9 mouse cellular contexts compared by ENCODE assay signal in genomic region chr2:22775213-22775612, GRCm38 (mm10). TPM values are rescaled to one million over a fixed set of nuclear protein-coding genes. Genes with fewer than 3 reads are reported as not detected.
A peak's percentile ranks its signal among the peaks of the same experiment; 100 is the strongest.
DNase-seq lines count a peak whose midpoint lies in the region; ATAC-seq and TF ChIP-seq lines count a peak whose summit lies in the region.
"Had no signal": no experiment of that assay in that cellular context is flagged by ENCODE, and none has a peak within 500 bp of the region (broad histone marks: within the 10 kb centered on the region; RNA-seq: fewer than 3 reads in every experiment).

No protein-coding gene starts in this region.

- H3K4me3 ChIP-seq in heart, embryonic 10.5 days: 0 out of 2 replicates have a peak overlapping the region, but pooled peaks have one; percentile 5
- H3K4me3 ChIP-seq in liver, embryonic 12.5 days: peak overlapping the region; percentile 65
- H3K4me3 ChIP-seq in forebrain, postnatal 0 days (ENCODE audit: low read depth, low read length): no peak overlapping the region

- H3K27ac ChIP-seq in heart, embryonic 10.5 days: no peak overlapping the region
- peak overlapping the region; percentile 78 for H3K27ac ChIP-seq in liver, embryonic 12.5 days
- H3K27ac ChIP-seq in forebrain, postnatal 0 days (ENCODE audit: low read depth, low read length): no peak overlapping the region
- H3K27ac ChIP-seq: lung, embryonic 15.5 days had no signal

- ATAC-seq in liver, embryonic 12.5 days: peak; percentile 64; the same call in 1 of the 2 replicates
- no peak for ATAC-seq in forebrain, postnatal 0 days

- H3K4me2 ChIP-seq in liver, embryonic 12.5 days: peak overlapping the region; percentile 92
- no peak overlapping the region for H3K4me2 ChIP-seq in forebrain, postnatal 0 days (ENCODE audit: low read depth)

- DNase-seq in heart, embryonic 10.5 days (ENCODE audit: low spot score): no peak
- no peak for DNase-seq in heart, postnatal 36 days
- peak; percentile 24 to 38 for DNase-seq in spleen, postnatal 36 days (ENCODE audit: low spot score in 2 of 2)
- DNase-seq in spleen, postnatal 10 days (ENCODE audit: low spot score in 2 of 2): no peak
- peak; percentile 43 for DNase-seq in thymus, postnatal 4 days
- DNase-seq in forebrain, postnatal 0 days: no peak
- DNase-seq in gastrocnemius, adult 18-20 months (ENCODE audit: low spot score): no peak

- WGBS in heart, embryonic 10.5 days: 33% methylated on average over 8 of the region's 8 CpGs
- WGBS in liver, embryonic 12.5 days (ENCODE audit: insufficient replicate concordance): 14% methylated on average over 8 of the region's 8 CpGs
- WGBS in forebrain, postnatal 0 days: 54% methylated on average over 8 of the region's 8 CpGs

- TF ChIP-seq CTCF in forebrain, postnatal 0 days (IDR thresholded peaks at IDR 0.05; ENCODE audit: low read depth): no peak

- peaks cover 8% of the 10 kb centered on the region for H3K4me1 ChIP-seq in heart, embryonic 10.5 days
- H3K4me1 ChIP-seq in liver, embryonic 12.5 days: peaks cover 52% of the 10 kb centered on the region
- H3K4me1 ChIP-seq in forebrain, postnatal 0 days (ENCODE audit: insufficient read depth): no peaks in the 10 kb centered on the region

- H3K9me3 ChIP-seq in heart, embryonic 10.5 days: no peaks in the 10 kb centered on the region
- H3K9me3 ChIP-seq in liver, embryonic 12.5 days (replicated peaks): no peaks in the 10 kb centered on the region
- H3K9me3 ChIP-seq in forebrain, postnatal 0 days (ENCODE audit: low read length): no peaks in the 10 kb centered on the region
- H3K9me3 ChIP-seq: lung, embryonic 15.5 days had no signal

- intact Hi-C loops in heart, postnatal 36 days (cut with DNase I): no loop called here

- H3K9ac ChIP-seq in liver, embryonic 12.5 days: peak overlapping the region; percentile 78
- no peak overlapping the region for H3K9ac ChIP-seq in forebrain, postnatal 0 days
- H3K9ac ChIP-seq: lung, embryonic 15.5 days had no signal

- peaks cover 13% of the 10 kb centered on the region for H3K27me3 ChIP-seq in heart, embryonic 10.5 days (ENCODE audit: insufficient read depth, poor library complexity, severe bottlenecking)
- no peaks in the 10 kb centered on the region; the same call in 1 of the 2 replicates for H3K27me3 ChIP-seq in liver, embryonic 12.5 days (replicated peaks)
- H3K27me3 ChIP-seq in forebrain, postnatal 0 days (ENCODE audit: insufficient read depth, low read length): no peaks in the 10 kb centered on the region; the same call in 1 of the 2 replicates
- H3K27me3 ChIP-seq: lung, embryonic 15.5 days had no signal

- no peaks in the 10 kb centered on the region for H3K36me3 ChIP-seq in heart, embryonic 10.5 days
- H3K36me3 ChIP-seq in liver, embryonic 12.5 days: no peaks in the 10 kb centered on the region
- H3K36me3 ChIP-seq in forebrain, postnatal 0 days (ENCODE audit: insufficient read depth): no peaks in the 10 kb centered on the region
- H3K36me3 ChIP-seq: lung, embryonic 15.5 days had no signal

RNA-seq across cellular contexts. Expression of gene Apbb1ip, which starts 1.3 kb away (rescaled TPM):
- 0.77 and 0.89 TPM in 2 replicates for polyA plus RNA-seq in heart, embryonic 10.5 days (2016; fragmentation: Nextera tagmentation; extraction: Ambion mirVana)
- total RNA-seq in heart, postnatal 36 days (2021): 1 to 10 TPM; 4.0 to 4.5 TPM
- polyA plus RNA-seq in liver, embryonic 12.5 days (2016; fragmentation: Nextera tagmentation; extraction: Ambion mirVana): 9.0 and 10.1 TPM in 2 replicates
- total RNA-seq in forebrain, postnatal 0 days (2014; rRNA removed): 0.15 and 0.19 TPM in 2 replicates
- 0.57 and 1.6 TPM in 2 replicates for polyA plus RNA-seq in forebrain, postnatal 0 days (2015; fragmentation: Nextera tagmentation; extraction: Ambion mirVana)
- total RNA-seq in gastrocnemius, adult 18-20 months (2021): 1 to 10 TPM; 1.3 to 2.0 TPM

Comparison
In these comparisons a context has a peak if more than half of its experiments do, and no peak if none do; other contexts are left out.
1. DNase-seq: peak in spleen, postnatal 36 days (2 of 2) and thymus, postnatal 4 days (single experiment); none in heart, embryonic 10.5 days (single experiment), heart, postnatal 36 days (0 of 2), spleen, postnatal 10 days (0 of 2), forebrain, postnatal 0 days (single experiment) and gastrocnemius, adult 18-20 months (single experiment).